Mouse (Mus musculus) CH12.LX (cell line): ENCODE results near the gene Opcml. TPM values are rescaled to one million over a fixed set of nuclear protein-coding genes. Genes with fewer than 3 reads are reported as not detected.

Experiments
- DNase-seq: peaks from one replicate; pipeline ENCODE4 v3.0.0-alpha.2; 2013; ENCODE audit errors: extremely low read depth
- H3K27ac ChIP-seq: 2 replicates; pipeline ENCODE4 v1.5.1; 2012; ENCODE audit warnings: low read depth, mild to moderate bottlenecking, control low read depth, moderate library complexity; ENCODE audit not compliant: insufficient read depth
- H3K27me3 ChIP-seq: replicated peaks from 2 replicates; pipeline ENCODE3; 2012; ENCODE audit warnings: inconsistent platforms
- H3K36me3 ChIP-seq, 2 experiments: replicated peaks in 1 of 2; 2 replicates each; pipeline versions ENCODE3 to v1.6.1; 2012; ENCODE audit warnings: inconsistent platforms in 1 of 2, low read length in 1 of 2, mild to moderate bottlenecking in 1 of 2, mixed read lengths in 1 of 2, moderate library complexity in 1 of 2; ENCODE audit not compliant: control insufficient read depth in 1 of 2, insufficient read depth in 1 of 2
- H3K4me1 ChIP-seq, 2 experiments: 2 replicates each; pipeline ENCODE4 v1.6.1; 2012; ENCODE audit warnings: inconsistent platforms in 1 of 2, moderate library complexity in 1 of 2; ENCODE audit not compliant: insufficient read depth in 2 of 2, control insufficient read depth in 1 of 2
- H3K4me2 ChIP-seq: 2 replicates; pipeline ENCODE4 v1.6.1; 2012; ENCODE audit warnings: low read depth, mild to moderate bottlenecking, control low read depth; ENCODE audit not compliant: poor library complexity, insufficient read depth, severe bottlenecking
- H3K4me3 ChIP-seq, 3 experiments: fragments of 150-350 bp in 1 of 3; sonication (generic) in 1 of 3; replicated peaks in 1 of 3; 2 replicates each; pipeline versions ENCODE3 to v1.5.1; 2011 to 2012; ENCODE audit warnings: low read depth in 2 of 3, low read length in 2 of 3, mild to moderate bottlenecking in 2 of 3, moderate library complexity in 2 of 3, control low read depth in 1 of 3, improper control_type of control experiment in 1 of 3, inconsistent platforms in 1 of 3, mixed read lengths in 1 of 3; ENCODE audit not compliant: poor library complexity in 1 of 3
- H3K79me2 ChIP-seq: replicated peaks from 2 replicates; pipeline ENCODE4 v1.6.1; 2012; ENCODE audit warnings: mild to moderate bottlenecking, moderate library complexity; ENCODE audit not compliant: control insufficient read depth, poor library complexity, insufficient read depth, severe bottlenecking; ENCODE audit errors: extremely low read depth
- H3K9ac ChIP-seq: 2 replicates; pipeline ENCODE4 v1.6.1; 2012; ENCODE audit warnings: low read depth, mild to moderate bottlenecking, control low read depth, moderate library complexity; ENCODE audit not compliant: insufficient read depth
- H3K9me3 ChIP-seq: replicated peaks from 2 replicates; pipeline ENCODE3; 2012; ENCODE audit warnings: low read length, inconsistent platforms, mixed read lengths
- BHLHE40 ChIP-seq: IDR thresholded peaks from 2 replicates; pipeline ENCODE4 v1.6.1; 2011; ENCODE audit warnings: mild to moderate bottlenecking, low read depth, low read length, improper control_type of control experiment
- E2F4 ChIP-seq: IDR thresholded peaks from 2 replicates; pipeline ENCODE4 v1.6.1; 2011; ENCODE audit warnings: low read depth, low read length, improper control_type of control experiment; ENCODE audit not compliant: insufficient replicate concordance
- EP300 ChIP-seq: IDR thresholded peaks from 2 replicates; pipeline ENCODE4 v1.6.1; 2011; ENCODE audit warnings: low read length, improper control_type of control experiment
- IRF4 ChIP-seq: IDR thresholded peaks from 2 replicates; pipeline ENCODE4 v1.6.1; 2014; ENCODE audit warnings: low read depth, mild to moderate bottlenecking, inconsistent platforms, low read length, improper control_type of control experiment
- JUN ChIP-seq: IDR thresholded peaks from 2 replicates; pipeline ENCODE4 v1.6.1; 2011; ENCODE audit warnings: low read depth, mild to moderate bottlenecking, low read length, improper control_type of control experiment, moderate library complexity; ENCODE audit not compliant: insufficient read depth
- KAT2A ChIP-seq: IDR thresholded peaks from 2 replicates; pipeline ENCODE4 v1.6.1; 2012; ENCODE audit warnings: low read length, improper control_type of control experiment, inconsistent platforms; ENCODE audit not compliant: insufficient replicate concordance
- MAFK ChIP-seq: IDR thresholded peaks from 2 replicates; pipeline ENCODE4 v1.6.1; 2011; ENCODE audit warnings: low read length, improper control_type of control experiment; ENCODE audit not compliant: insufficient replicate concordance
- MAZ ChIP-seq: IDR thresholded peaks from 2 replicates; pipeline ENCODE4 v1.6.1; 2012; ENCODE audit warnings: low read depth, mild to moderate bottlenecking, inconsistent platforms, low read length, improper control_type of control experiment, moderate library complexity
- MEF2A ChIP-seq: IDR thresholded peaks from 2 replicates; pipeline ENCODE4 v1.6.1; 2014; ENCODE audit warnings: low read depth, mild to moderate bottlenecking, inconsistent platforms, low read length, improper control_type of control experiment, borderline replicate concordance
- MXI1 ChIP-seq: IDR thresholded peaks from 2 replicates; pipeline ENCODE4 v1.6.1; 2011; ENCODE audit warnings: mild to moderate bottlenecking, low read depth, low read length, improper control_type of control experiment
- MYC ChIP-seq: IDR thresholded peaks from 2 replicates; pipeline ENCODE4 v1.6.1; 2011; ENCODE audit warnings: low read depth, mild to moderate bottlenecking, improper control_type of control experiment, low read length
- NRF1 ChIP-seq: IDR thresholded peaks from 2 replicates; pipeline ENCODE4 v1.6.1; 2014; ENCODE audit warnings: low read depth, mild to moderate bottlenecking, inconsistent platforms, low read length, improper control_type of control experiment, moderate library complexity
- POLR2A ChIP-seq: IDR thresholded peaks from 2 replicates; pipeline ENCODE4 v1.6.1; 2011; ENCODE audit warnings: low read depth, mild to moderate bottlenecking, improper control_type of control experiment, low read length
- POLR2AphosphoS2 ChIP-seq: IDR thresholded peaks from 2 replicates; pipeline ENCODE4 v1.6.1; 2011; ENCODE audit warnings: low read depth, low read length, improper control_type of control experiment
- SIN3A ChIP-seq: IDR thresholded peaks from 2 replicates; pipeline ENCODE4 v1.6.1; 2012; ENCODE audit warnings: low read length, improper control_type of control experiment, inconsistent platforms
- SMC3 ChIP-seq: IDR thresholded peaks from 2 replicates; pipeline ENCODE4 v1.6.1; 2011; ENCODE audit warnings: low read depth, low read length, improper control_type of control experiment
- TBP ChIP-seq: conservative IDR thresholded peaks from 2 replicates; pipeline ENCODE4 v1.6.1; 2011; ENCODE audit warnings: low read depth, low read length, improper control_type of control experiment
- TCF12 ChIP-seq: IDR thresholded peaks from 2 replicates; pipeline ENCODE4 v1.6.1; 2014; ENCODE audit warnings: low read depth, mild to moderate bottlenecking, inconsistent platforms, low read length, improper control_type of control experiment
- USF1 ChIP-seq: IDR thresholded peaks from 2 replicates; pipeline ENCODE4 v1.6.1; 2014; ENCODE audit warnings: low read depth, mild to moderate bottlenecking, inconsistent platforms, low read length, improper control_type of control experiment
- USF2 ChIP-seq: conservative IDR thresholded peaks from 2 replicates; pipeline ENCODE4 v1.6.1; 2011; ENCODE audit warnings: low read depth, low read length, improper control_type of control experiment
- ZC3H11A ChIP-seq: IDR thresholded peaks from 2 replicates; pipeline ENCODE4 v1.6.1; 2012; ENCODE audit warnings: low read depth, mild to moderate bottlenecking, inconsistent platforms, low read length, improper control_type of control experiment
- ZNF384 ChIP-seq: IDR thresholded peaks from 2 replicates; pipeline ENCODE4 v1.6.1; 2012; ENCODE audit warnings: low read depth, low read length, improper control_type of control experiment, inconsistent platforms
- dilution Hi-C: fragments of 300-500 bp; cut with MboI; formaldehyde crosslinking; loops from 2 replicates; pipeline ENCODE4 v1.14.3; 2020; ENCODE audit warnings: low sequenced_read_pairs; ENCODE audit not compliant: extremely low pct_unique_long_range_greater_than_20kb, extremely low pct_ligation_motif_present
- in situ Hi-C: fragments of 300-500 bp; cut with MboI; formaldehyde crosslinking; loops from 3 replicates; pipeline ENCODE4 v1.14.3; 2019; ENCODE audit warnings: low sequenced_read_pairs, low pct_ligation_motif_present, low pct_unique_long_range_greater_than_20kb, mixed read lengths
- polyA plus RNA-seq: library from polyadenylated mRNA; unstranded; fragments of >175 nt; gene quantifications from 2 replicates; pipeline ENCODE4 v1.2.1, GENCODE M21; 2012; ENCODE audit warnings: low read depth; ENCODE audit not compliant: insufficient read length
- total RNA-seq, 2 experiments: library from RNA; depleted of rRNA; stranded (reverse); fragments of 300-350 nt in 1 of 2; fragments of >200 nt in 1 of 2; gene quantifications; 2 replicates each; pipeline ENCODE4 v1.2.3; 2012 to 2014

Gene Opcml
- total and polyA plus RNA-seq, 3 experiments = 0.34 to 0.60 TPM; not detected in 1

GRCm38 (mm10) chr9:28328434-28328833, 537.9 kb downstream of the Opcml start:
- dilution Hi-C loops (no loop called here), in situ Hi-C loops (no loop called here)
- no peaks in the 10 kb centered on the region for H3K79me2 ChIP-seq
- no peak overlapping the region for H3K4me3 ChIP-seq
- no peaks in the 10 kb centered on the region for H3K36me3 ChIP-seq
- H3K4me1 ChIP-seq = 0 out of 4 replicates have a peak, but pooled peaks cover 0 to 4% of the 10 kb centered on the region in 2 experiments
- no peak for DNase-seq
- no peak overlapping the region for H3K9ac ChIP-seq
- no peak overlapping the region for H3K27ac ChIP-seq
- no peak overlapping the region for H3K4me2 ChIP-seq
- no peaks in the 10 kb centered on the region for H3K27me3 ChIP-seq
- TF ChIP-seq USF2 (no peak), MYC (no peak), POLR2AphosphoS2 (no peak), TBP (no peak), MAZ (no peak), NRF1 (no peak), POLR2A (no peak), SMC3 (no peak), ZNF384 (no peak), EP300 (no peak), E2F4 (no peak), KAT2A (no peak), SIN3A (no peak), TCF12 (no peak), BHLHE40 (no peak), MEF2A (no peak), MAFK (no peak)
- H3K9me3 ChIP-seq = peaks cover 12% of the 10 kb centered on the region

- Histone ChIP-seq H3K4me3 (no peak overlapping the region), H3K4me2 (no peak overlapping the region), H3K79me2 (no peaks in the 10 kb centered on the region), H3K36me3 (no peaks in the 10 kb centered on the region), H3K27ac (no peak overlapping the region), H3K27me3 (no peaks in the 10 kb centered on the region)
- no peak for DNase-seq
- TF ChIP-seq EP300 (no peak), ZC3H11A (no peak), USF1 (no peak), MXI1 (no peak), MAZ (no peak), JUN (no peak), NRF1 (no peak), USF2 (no peak), IRF4 (no peak), POLR2AphosphoS2 (no peak), MEF2A (no peak)
- TF ChIP-seq, all 38 proteins: peak for 0
- Histone ChIP-seq H3K9ac (no peak overlapping the region), H3K9me3 (peaks cover 12% of the 10 kb centered on the region), H3K4me1 (0 out of 4 replicates have a peak, but pooled peaks cover 0 to 4% of the 10 kb centered on the region in 2 experiments)
- dilution Hi-C loops = no loop called here
- in situ Hi-C loops = no loop called here
These were observed 538.9 kb downstream of the Opcml start for GRCm38 (mm10) chr9:28329477-28329876.
